Mouse (Mus musculus) heart, embryonic 12.5 days (tissue): ENCODE results near the gene Sap30. TPM values are rescaled to one million over a fixed set of nuclear protein-coding genes. Genes with fewer than 3 reads are reported as not detected.
A peak's percentile ranks its signal among the peaks of the same experiment; 100 is the strongest.

Experiments
- ATAC-seq: fragments of 200-750 bp; cut with Nextera tagmentation; 2 replicates; pipeline ENCODE4 v1.8.0; 2017; ENCODE audit warnings: moderate TSS enrichment, moderate library complexity; ENCODE audit not compliant: insufficient number of reproducible peaks, low FRiP score
- H3K27ac ChIP-seq: fragments of 300-500 bp; sonication (generic); 2 replicates; pipeline ENCODE4 v1.5.1; 2016; ENCODE audit warnings: mild to moderate bottlenecking, moderate library complexity; ENCODE audit not compliant: poor library complexity, severe bottlenecking
- H3K27me3 ChIP-seq: fragments of 300-500 bp; sonication (generic); replicated peaks from 2 replicates; pipeline ENCODE4 v1.6.1; 2016; ENCODE audit warnings: mild to moderate bottlenecking, moderate library complexity
- H3K36me3 ChIP-seq: fragments of 300-500 bp; sonication (generic); 2 replicates; pipeline ENCODE4 v1.6.1; 2016; ENCODE audit warnings: mild to moderate bottlenecking, moderate library complexity
- H3K4me1 ChIP-seq: fragments of 300-500 bp; sonication (generic); replicated peaks from 2 replicates; pipeline ENCODE4 v1.6.1; 2016; ENCODE audit warnings: mild to moderate bottlenecking
- H3K4me2 ChIP-seq: fragments of 300-500 bp; sonication (generic); 2 replicates; pipeline ENCODE4 v1.6.1; 2016; ENCODE audit warnings: mild to moderate bottlenecking, moderate library complexity
- H3K4me3 ChIP-seq: fragments of 300-500 bp; sonication (generic); 2 replicates; pipeline ENCODE4 v1.5.1; 2016; ENCODE audit warnings: mild to moderate bottlenecking
- H3K9ac ChIP-seq: fragments of 300-500 bp; sonication (generic); 2 replicates; pipeline ENCODE4 v1.6.1; 2016; ENCODE audit warnings: mild to moderate bottlenecking, moderate library complexity
- H3K9me3 ChIP-seq: fragments of 300-500 bp; sonication (generic); replicated peaks from 2 replicates; pipeline ENCODE4 v1.6.1; 2016; ENCODE audit warnings: mild to moderate bottlenecking, moderate library complexity
- WGBS: fragments of 180-500 bp; shearing (Covaris S2); methylation state at CpG from one replicate; pipeline ENCODE4 v1.1.7; 2016; 5-methylcytosine and 5-hydroxymethylcytosine counted together
- polyA plus RNA-seq: library from polyadenylated mRNA; unstranded; fragments of >200 nt; fragmentation: Nextera tagmentation; extraction: Ambion mirVana; gene quantifications from 2 replicates; pipeline ENCODE4 v1.2.1, GENCODE M21; 2016

Sap30 gene
- polyA plus RNA-seq, 1 experiment from 2014 or later: 61.0 TPM

DNA sequence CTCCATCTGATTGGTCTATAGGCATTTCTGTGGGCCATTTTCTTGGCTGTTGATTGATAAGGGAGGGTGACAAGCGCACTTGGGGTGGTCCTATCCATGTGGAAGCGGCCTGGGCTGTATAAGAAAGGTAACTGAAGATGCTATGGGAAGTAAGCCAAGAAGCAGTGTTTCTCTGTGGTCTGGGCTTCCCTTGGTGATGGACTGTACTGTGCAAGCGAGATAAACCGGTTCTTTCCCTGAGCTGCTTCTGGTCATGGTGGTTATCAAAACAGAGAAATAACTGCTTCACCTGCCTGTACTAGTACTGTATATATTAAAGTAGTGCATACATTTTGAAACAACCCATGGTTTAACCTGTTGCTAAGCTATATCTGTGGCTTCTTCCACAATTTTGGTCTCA lies 4.2 kb upstream of the Sap30 start:
- Histone ChIP-seq H3K9ac (no peak overlapping the region), H3K9me3 (no peaks in the 10 kb centered on the region), H3K4me2 (no peak overlapping the region), H3K36me3 (peaks cover 13% of the 10 kb centered on the region), H3K27ac (no peak overlapping the region), H3K4me1 (no peaks in the 10 kb centered on the region; the same call in 1 of the 2 replicates), H3K4me3 (no peak overlapping the region), H3K27me3 (no peaks in the 10 kb centered on the region)
- 81% methylated on average over 4 of the region's 4 CpGs for WGBS
- no peak for ATAC-seq

- Histone ChIP-seq H3K9ac (no peak overlapping the region), H3K4me1 (peaks cover 5% of the 10 kb centered on the region), H3K4me3 (no peak overlapping the region), H3K27me3 (no peaks in the 10 kb centered on the region), H3K4me2 (no peak overlapping the region), H3K27ac (no peak overlapping the region), H3K36me3 (peaks cover 7% of the 10 kb centered on the region), H3K9me3 (no peaks in the 10 kb centered on the region)
- no peak for ATAC-seq
Observed at GRCm38 (mm10) chr8:57489896-57490295, 2.2 kb upstream of the Sap30 start.

DNA sequence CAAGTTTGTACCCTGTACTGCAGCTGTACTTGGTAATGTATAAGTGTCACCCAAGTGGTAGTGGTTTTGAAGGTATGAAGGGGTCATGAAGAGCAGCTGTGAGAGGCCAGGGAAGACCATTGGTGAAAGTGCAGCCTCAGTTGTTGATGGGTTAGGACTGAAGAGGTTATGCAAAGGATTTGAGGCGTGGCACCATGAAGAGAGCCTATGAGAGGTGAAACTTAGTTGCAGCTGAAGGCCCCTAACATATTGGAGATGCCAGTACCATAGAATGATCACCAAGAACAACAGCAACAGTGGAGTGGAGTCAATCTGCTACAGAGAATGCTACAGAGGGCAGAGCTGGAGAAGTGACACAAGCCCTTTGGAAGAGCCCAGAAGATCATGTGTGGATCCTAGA lies 1.7 kb upstream of the Sap30 start:
- peaks cover 5% of the 10 kb centered on the region for H3K4me1 ChIP-seq
- H3K36me3 ChIP-seq: peaks cover 3% of the 10 kb centered on the region; the same call in 1 of the 2 replicates
- H3K27me3 ChIP-seq: no peaks in the 10 kb centered on the region
- 0 out of 2 replicates have a peak overlapping the region, but pooled peaks have one; percentile 97 for H3K27ac ChIP-seq
- ATAC-seq: no peak
- no peak overlapping the region for H3K4me3 ChIP-seq
- 94% methylated on average over 1 of the region's 1 CpGs for WGBS
- peak overlapping the region; percentile 69; the same call in 1 of the 2 replicates for H3K4me2 ChIP-seq
- H3K9ac ChIP-seq: no peak overlapping the region
- H3K9me3 ChIP-seq: no peaks in the 10 kb centered on the region

DNA sequence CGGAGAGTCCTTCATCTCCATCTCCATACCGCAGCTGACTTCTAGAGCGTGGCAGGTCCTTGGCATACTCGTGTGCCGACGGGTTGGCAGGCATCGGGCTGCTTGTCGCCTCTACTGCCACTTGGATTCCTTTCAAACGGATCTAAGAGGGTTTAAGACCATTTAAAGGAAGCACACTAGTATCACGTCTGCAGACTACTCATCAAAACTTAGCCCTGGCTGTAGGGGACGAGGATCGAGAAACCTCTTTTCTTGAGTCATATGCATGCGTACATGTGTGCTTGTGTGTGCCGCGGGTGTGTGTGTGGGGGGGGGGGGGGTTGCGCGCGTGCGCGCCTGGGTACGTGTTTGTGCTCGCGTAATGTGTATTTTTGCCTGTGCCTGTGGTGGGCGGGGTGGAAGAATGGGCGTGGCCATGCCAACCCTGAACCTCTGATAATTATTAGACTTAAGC lies 679 bp upstream of the Sap30 start:
- peak overlapping the region; percentile 78 for H3K9ac ChIP-seq
- WGBS: under 1% methylated on average over 25 of the region's 25 CpGs
- no peaks in the 10 kb centered on the region for H3K9me3 ChIP-seq
- H3K27me3 ChIP-seq: no peaks in the 10 kb centered on the region
- H3K36me3 ChIP-seq: peaks cover 7% of the 10 kb centered on the region
- H3K27ac ChIP-seq: peak overlapping the region; percentile 97
- peak overlapping the region; percentile 69 for H3K4me2 ChIP-seq
- H3K4me3 ChIP-seq: peak overlapping the region; percentile 87
- peaks cover 5% of the 10 kb centered on the region for H3K4me1 ChIP-seq
- peak; percentile 73 for ATAC-seq

- H3K4me3 ChIP-seq: peak overlapping the region; percentile 87
- H3K9ac ChIP-seq: peak overlapping the region; percentile 95
- no peaks in the 10 kb centered on the region for H3K9me3 ChIP-seq
- peak; percentile 62 for ATAC-seq
- H3K27me3 ChIP-seq: no peaks in the 10 kb centered on the region
- under 1% methylated on average over 54 of the region's 54 CpGs for WGBS
- H3K36me3 ChIP-seq: peaks cover 16% of the 10 kb centered on the region
- peaks cover 5% of the 10 kb centered on the region for H3K4me1 ChIP-seq
- H3K27ac ChIP-seq: peak overlapping the region; percentile 97
- H3K4me2 ChIP-seq: peak overlapping the region; percentile 68
Observed at GRCm38 (mm10) chr8:57486491-57487440, 894 bp downstream of the Sap30 start.

- Histone ChIP-seq H3K4me2 (no peak overlapping the region), H3K4me1 (peaks cover 10% of the 10 kb centered on the region), H3K9ac (no peak overlapping the region), H3K4me3 (no peak overlapping the region), H3K9me3 (no peaks in the 10 kb centered on the region), H3K36me3 (peaks cover 24% of the 10 kb centered on the region), H3K27me3 (no peaks in the 10 kb centered on the region), H3K27ac (no peak overlapping the region)
- no peak for ATAC-seq
- WGBS: 82% methylated on average over 4 of the region's 4 CpGs
Observed at GRCm38 (mm10) chr8:57480606-57481005, 7.1 kb downstream of the Sap30 start.

DNA sequence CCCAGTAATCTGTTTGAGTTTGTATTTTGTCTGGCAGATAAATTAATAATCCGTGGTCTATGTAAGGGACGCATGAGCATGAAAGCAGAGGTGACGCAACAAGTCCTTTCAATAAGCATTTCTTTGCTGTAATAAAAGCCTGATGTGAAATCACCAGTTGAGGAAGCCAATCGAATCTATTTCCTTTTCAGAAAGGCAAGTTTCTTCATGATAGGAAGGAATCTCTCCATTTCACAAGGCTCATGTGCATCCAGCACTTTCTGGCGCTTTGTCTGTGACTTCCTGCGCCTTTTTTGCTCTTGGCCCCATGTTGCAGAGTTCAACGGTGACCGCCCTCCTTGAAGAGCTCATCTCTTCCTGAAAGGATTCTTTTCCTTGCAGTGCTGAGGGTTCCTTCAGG lies 8.0 kb downstream of the Sap30 start:
- ATAC-seq: no peak
- Histone ChIP-seq H3K9me3 (no peaks in the 10 kb centered on the region), H3K4me3 (no peak overlapping the region), H3K4me1 (peaks cover 7% of the 10 kb centered on the region), H3K9ac (no peak overlapping the region), H3K36me3 (peaks cover 24% of the 10 kb centered on the region), H3K27ac (no peak overlapping the region), H3K4me2 (no peak overlapping the region), H3K27me3 (no peaks in the 10 kb centered on the region)
- WGBS: 89% methylated on average over 8 of the region's 8 CpGs

DNA sequence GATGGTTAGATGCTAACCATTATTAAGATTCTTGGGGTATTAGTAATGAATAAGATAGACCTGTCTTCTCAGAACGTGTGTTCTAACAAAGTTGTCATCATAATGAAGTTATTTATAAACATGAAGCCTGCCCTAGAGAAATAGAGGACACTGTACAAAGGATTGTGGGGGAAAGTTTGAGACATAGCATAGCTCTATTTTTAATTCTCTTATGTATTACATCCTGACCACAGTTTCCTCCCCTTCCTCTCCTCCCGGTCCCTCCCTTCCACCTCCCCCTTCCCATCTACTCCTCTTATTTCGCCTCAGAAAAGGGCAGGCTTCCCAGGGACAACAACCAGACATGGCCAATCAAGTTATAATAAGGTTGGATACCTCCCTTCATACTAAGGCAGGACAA lies 9.3 kb downstream of the Sap30 start:
- Histone ChIP-seq H3K27ac (no peak overlapping the region), H3K4me2 (no peak overlapping the region), H3K9ac (no peak overlapping the region), H3K4me3 (no peak overlapping the region), H3K36me3 (peaks cover 21% of the 10 kb centered on the region), H3K27me3 (no peaks in the 10 kb centered on the region), H3K4me1 (peaks cover 7% of the 10 kb centered on the region), H3K9me3 (no peaks in the 10 kb centered on the region)
- no peak for ATAC-seq
- 52% methylated on average over 3 of the region's 3 CpGs for WGBS

DNA sequence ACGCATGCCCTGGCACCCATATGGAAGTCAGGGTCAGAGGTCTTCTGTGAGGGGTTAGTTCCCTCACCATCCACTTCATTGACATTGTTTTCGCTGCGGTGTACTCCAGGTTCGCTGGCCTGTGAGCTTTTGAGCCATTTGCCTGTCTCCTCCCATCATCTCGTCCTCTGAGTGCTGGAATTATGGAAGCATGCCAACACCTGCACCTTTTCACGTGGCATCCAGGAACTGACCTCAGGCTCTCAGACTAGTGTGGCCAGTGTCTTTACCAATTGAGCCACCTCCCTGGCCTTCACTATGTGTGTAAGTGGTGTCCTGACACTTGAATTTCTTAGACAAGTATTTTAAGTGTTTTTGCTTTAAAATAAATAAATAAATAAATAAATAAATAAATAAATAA lies 13.9 kb downstream of the Sap30 start:
- no peak for ATAC-seq
- Histone ChIP-seq H3K4me2 (no peak overlapping the region), H3K4me3 (no peak overlapping the region), H3K9ac (no peak overlapping the region), H3K9me3 (no peaks in the 10 kb centered on the region), H3K27me3 (no peaks in the 10 kb centered on the region), H3K27ac (no peak overlapping the region), H3K36me3 (no peaks in the 10 kb centered on the region), H3K4me1 (peaks cover 10% of the 10 kb centered on the region)
- WGBS: 71% methylated on average over 6 of the region's 6 CpGs

- WGBS: 89% methylated on average over 5 of the region's 5 CpGs
- H3K9me3 ChIP-seq: no peaks in the 10 kb centered on the region
- H3K27me3 ChIP-seq: no peaks in the 10 kb centered on the region
- no peak overlapping the region for H3K4me3 ChIP-seq
- no peak overlapping the region for H3K4me2 ChIP-seq
- H3K4me1 ChIP-seq: peaks cover 12% of the 10 kb centered on the region
- no peak overlapping the region for H3K27ac ChIP-seq
- no peaks in the 10 kb centered on the region for H3K36me3 ChIP-seq
- H3K9ac ChIP-seq: no peak overlapping the region
- ATAC-seq: no peak
Observed at GRCm38 (mm10) chr8:57470863-57471262, 16.8 kb downstream of the Sap30 start.

DNA sequence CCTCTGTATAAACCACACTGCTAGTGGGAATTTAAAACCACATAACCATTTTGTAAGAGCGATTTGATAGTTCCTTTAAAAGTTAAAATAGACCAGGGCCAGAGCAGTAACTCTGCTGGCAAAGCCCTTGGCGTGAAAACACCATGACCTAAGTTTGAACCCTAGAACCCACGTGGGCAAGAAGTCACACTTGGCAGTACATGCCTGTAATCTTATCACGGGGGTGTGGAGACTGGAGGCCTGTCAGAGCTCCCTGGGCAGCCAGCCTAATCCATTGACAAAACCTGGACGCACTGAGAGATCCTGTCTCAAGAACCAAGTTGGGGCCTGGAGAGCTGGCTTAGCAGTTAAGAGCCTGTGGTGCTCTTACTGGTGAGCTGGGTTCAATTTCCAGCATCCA lies 19.0 kb downstream of the Sap30 start:
- 7% methylated on average over 5 of the region's 5 CpGs for WGBS
- H3K4me3 ChIP-seq: no peak overlapping the region
- H3K9ac ChIP-seq: no peak overlapping the region
- ATAC-seq: peak; percentile 94
- H3K27me3 ChIP-seq: no peaks in the 10 kb centered on the region
- peak overlapping the region; percentile 68 for H3K27ac ChIP-seq
- H3K9me3 ChIP-seq: no peaks in the 10 kb centered on the region
- no peak overlapping the region for H3K4me2 ChIP-seq
- no peaks in the 10 kb centered on the region for H3K36me3 ChIP-seq
- peaks cover 18% of the 10 kb centered on the region for H3K4me1 ChIP-seq
